Mouse (Mus musculus) G1E (cell line): ENCODE measurements around the gene Mdm2. TPM values are rescaled to one million over a fixed set of nuclear protein-coding genes. Genes with fewer than 3 reads are reported as not detected.

Experiments used
- ATAC-seq: 2 replicates; pipeline ENCODE4 v1.8.0; 2016; ENCODE audit warnings: mild to moderate bottlenecking; ENCODE audit not compliant: insufficient number of reproducible peaks, poor library complexity, low FRiP score, severe bottlenecking; ENCODE audit errors: extremely low read depth
- DNase-seq: peaks from one replicate; pipeline ENCODE4 v3.0.0; 2012; ENCODE audit warnings: low spot score
- H3K27me3 ChIP-seq: 2 replicates; pipeline ENCODE4 v1.6.1; 2012; ENCODE audit warnings: mild to moderate bottlenecking, low read length, inconsistent platforms; ENCODE audit not compliant: insufficient read depth
- H3K36me3 ChIP-seq: replicated peaks from 2 replicates; pipeline ENCODE3; 2012; ENCODE audit warnings: mild to moderate bottlenecking, inconsistent platforms
- H3K4me1 ChIP-seq: 2 replicates; pipeline ENCODE4 v1.6.1; 2012; ENCODE audit warnings: low read depth, low read length, inconsistent platforms, mixed read lengths; ENCODE audit not compliant: insufficient read depth
- H3K4me3 ChIP-seq: 2 replicates; pipeline ENCODE4 v1.5.1; 2012; ENCODE audit warnings: low read depth, mild to moderate bottlenecking, inconsistent platforms, low read length, moderate library complexity, mixed read lengths
- H3K9me3 ChIP-seq: replicated peaks from 2 replicates; pipeline ENCODE4 v1.6.1; 2012; ENCODE audit warnings: inconsistent platforms
- CTCF ChIP-seq: IDR thresholded peaks from 2 replicates; pipeline ENCODE4 v1.5.1; 2012; ENCODE audit warnings: low read depth, low read length, inconsistent platforms, mixed read lengths
- GATA1 ChIP-seq: IDR thresholded peaks from 2 replicates; pipeline ENCODE4 v1.6.1; 2012; ENCODE audit warnings: borderline replicate concordance, low read length, inconsistent platforms, mixed read lengths
- GATA2 ChIP-seq: IDR thresholded peaks from 2 replicates; pipeline ENCODE4 v1.6.1; 2012; ENCODE audit warnings: low read depth, low read length, inconsistent platforms, borderline replicate concordance
- POLR2AphosphoS5 ChIP-seq: IDR thresholded peaks from 2 replicates; pipeline ENCODE4 v1.6.1; 2012; ENCODE audit warnings: low read depth, low read length, inconsistent platforms; ENCODE audit not compliant: insufficient replicate concordance
- TAL1 ChIP-seq: conservative IDR thresholded peaks from 2 replicates; pipeline ENCODE4 v1.6.1; 2012; ENCODE audit warnings: low read depth, low read length, inconsistent platforms, mixed read lengths
- polyA plus RNA-seq: library from polyadenylated mRNA; stranded (reverse); fragments of >175 nt; gene quantifications from 2 replicates; pipeline ENCODE4 v1.2.3, GENCODE M21; 2012
- total RNA-seq, 2 experiments: library from RNA; stranded (forward) in 1 of 2; stranded (reverse) in 1 of 2; fragments of 200-1000 nt in 1 of 2; fragments of >200 nt in 1 of 2; fragmentation: Nextera tagmentation in 1 of 2; gene quantifications; 2 replicates each; pipeline ENCODE4 v1.2.3; 2014 to 2017

Mdm2 gene
- total and polyA plus RNA-seq, 3 experiments: 41.3 to 153 (median 97.1) TPM

GRCm38 (mm10) chr10:117654576-117655123, 55.9 kb downstream of the Mdm2 start:
- no peaks in the 10 kb centered on the region for H3K9me3 ChIP-seq
- H3K36me3 ChIP-seq: no peaks in the 10 kb centered on the region
- no peak overlapping the region for H3K4me3 ChIP-seq
- DNase-seq: no peak
- no peaks in the 10 kb centered on the region for H3K4me1 ChIP-seq
- no peak for ATAC-seq
- H3K27me3 ChIP-seq: no peaks in the 10 kb centered on the region
- TF ChIP-seq GATA2 (no peak), TAL1 (no peak), GATA1 (no peak)

- DNase-seq: no peak
- Histone ChIP-seq H3K36me3 (no peaks in the 10 kb centered on the region), H3K27me3 (no peaks in the 10 kb centered on the region), H3K9me3 (no peaks in the 10 kb centered on the region), H3K4me3 (no peak overlapping the region), H3K4me1 (no peaks in the 10 kb centered on the region)
- no peak for ATAC-seq
- TF ChIP-seq GATA1: no peak
- no peak for TF ChIP-seq CTCF
- no peak for TF ChIP-seq TAL1
- TF ChIP-seq GATA2: no peak
- no peak for TF ChIP-seq POLR2AphosphoS5
Measured at GRCm38 (mm10) chr10:117653779-117654173, 56.8 kb downstream of the Mdm2 start.

GRCm38 (mm10) chr10:117652930-117653778, 57.4 kb downstream of the Mdm2 start:
- Histone ChIP-seq H3K4me3 (no peak overlapping the region), H3K27me3 (no peaks in the 10 kb centered on the region), H3K4me1 (no peaks in the 10 kb centered on the region), H3K36me3 (no peaks in the 10 kb centered on the region), H3K9me3 (no peaks in the 10 kb centered on the region)
- ATAC-seq (no peak), DNase-seq (no peak)
- TF ChIP-seq CTCF: no peak
- TF ChIP-seq POLR2AphosphoS5: no peak
- no peak for TF ChIP-seq TAL1
- TF ChIP-seq GATA2: no peak
- TF ChIP-seq GATA1: no peak

GRCm38 (mm10) chr10:117652378-117652774, 58.2 kb downstream of the Mdm2 start:
- Histone ChIP-seq H3K27me3 (no peaks in the 10 kb centered on the region), H3K4me3 (no peak overlapping the region), H3K36me3 (no peaks in the 10 kb centered on the region), H3K9me3 (no peaks in the 10 kb centered on the region), H3K4me1 (no peaks in the 10 kb centered on the region)
- no peak for DNase-seq
- TF ChIP-seq TAL1 (no peak), POLR2AphosphoS5 (no peak), GATA2 (no peak), GATA1 (no peak), CTCF (no peak)
- ATAC-seq: no peak

- H3K9me3 ChIP-seq: no peaks in the 10 kb centered on the region
- DNase-seq: no peak
- H3K4me3 ChIP-seq: no peak overlapping the region
- H3K4me1 ChIP-seq: no peaks in the 10 kb centered on the region
- no peaks in the 10 kb centered on the region for H3K36me3 ChIP-seq
- ATAC-seq: no peak
- no peak for TF ChIP-seq TAL1
- no peak for TF ChIP-seq CTCF
- no peak for TF ChIP-seq GATA2
- TF ChIP-seq GATA1: no peak
- no peak for TF ChIP-seq POLR2AphosphoS5
- no peaks in the 10 kb centered on the region for H3K27me3 ChIP-seq
Measured at GRCm38 (mm10) chr10:117651587-117652377, 58.8 kb downstream of the Mdm2 start.

GRCm38 (mm10) chr10:117650725-117651124, 59.8 kb downstream of the Mdm2 start:
- no peaks in the 10 kb centered on the region for H3K36me3 ChIP-seq
- DNase-seq (no peak), ATAC-seq (no peak)
- H3K27me3 ChIP-seq: no peaks in the 10 kb centered on the region
- no peaks in the 10 kb centered on the region for H3K4me1 ChIP-seq
- H3K9me3 ChIP-seq: no peaks in the 10 kb centered on the region
- H3K4me3 ChIP-seq: no peak overlapping the region
- TF ChIP-seq POLR2AphosphoS5 (no peak), CTCF (no peak), GATA1 (no peak), TAL1 (no peak), GATA2 (no peak)
